Mouse (Mus musculus): ENCODE results near the gene Gm19684. TPM values are rescaled to one million over a fixed set of nuclear protein-coding genes. Genes with fewer than 3 reads are reported as not detected.
"Not testable (repeated sequence)": the region's sequence is repeated elsewhere in the genome, so short reads cannot be mapped to it uniquely, and the experiment has no call there.

Gm19684 gene
- total and polyA plus RNA-seq, 2 experiments from 2014 or later: not detected

GRCm38 (mm10) chr17:36093936-36094335 is 27.5 kb upstream of the Gm19684 start:
- no peak for DNase-seq (ENCODE audit: low spot score)
- 31% methylated on average over 3 of the region's 3 CpGs for WGBS
- no peak overlapping the region for H3K4me3 ChIP-seq (ENCODE audit: low read depth, low read length)
- TF ChIP-seq CTCF (IDR thresholded peaks at IDR 0.05): no peak
- no peak overlapping the region for H3K9ac ChIP-seq (replicated peaks; ENCODE audit: low read length, poor library complexity, severe bottlenecking)
- ATAC-seq (ENCODE audit: low FRiP score): no peak
- H3K27ac ChIP-seq (ENCODE audit: low read depth, low read length): no peak overlapping the region
- H3K36me3 ChIP-seq (ENCODE audit: insufficient read depth, low read length): no peaks in the 10 kb centered on the region
- no peaks in the 10 kb centered on the region for H3K4me1 ChIP-seq (ENCODE audit: insufficient read depth, low read length)
- no peak overlapping the region for H3K4me2 ChIP-seq (ENCODE audit: low read depth, low read length, poor library complexity, severe bottlenecking)
- no peaks in the 10 kb centered on the region for H3K27me3 ChIP-seq (ENCODE audit: insufficient read depth, low read length)
- H3K9me3 ChIP-seq (ENCODE audit: low read length): no peaks in the 10 kb centered on the region

- not testable (repeated sequence) for H3K27me3 ChIP-seq (ENCODE audit: insufficient read depth, low read length); H3K4me3 ChIP-seq (ENCODE audit: low read depth, low read length); DNase-seq (ENCODE audit: low spot score); H3K9ac ChIP-seq (replicated peaks; ENCODE audit: low read length, poor library complexity, severe bottlenecking); H3K4me1 ChIP-seq (ENCODE audit: insufficient read depth, low read length); H3K27ac ChIP-seq (ENCODE audit: low read depth, low read length); H3K36me3 ChIP-seq (ENCODE audit: insufficient read depth, low read length); ATAC-seq (ENCODE audit: low FRiP score); H3K9me3 ChIP-seq (ENCODE audit: low read length); H3K4me2 ChIP-seq (ENCODE audit: low read depth, low read length, poor library complexity, severe bottlenecking)
- 45% methylated on average over 2 of the region's 2 CpGs for WGBS
These were observed 21.9 kb upstream of the Gm19684 start for GRCm38 (mm10) chr17:36099603-36100002.

GRCm38 (mm10) chr17:36102091-36102490 is 19.4 kb upstream of the Gm19684 start:
- not testable (repeated sequence) for DNase-seq (ENCODE audit: low spot score)

GRCm38 (mm10) chr17:36110129-36110528 is 11.3 kb upstream of the Gm19684 start:
- ATAC-seq (ENCODE audit: low FRiP score); H3K36me3 ChIP-seq (ENCODE audit: insufficient read depth, low read length); H3K9me3 ChIP-seq (ENCODE audit: low read length); H3K9ac ChIP-seq (replicated peaks; ENCODE audit: low read length, poor library complexity, severe bottlenecking); H3K27me3 ChIP-seq (ENCODE audit: insufficient read depth, low read length); H3K27ac ChIP-seq (ENCODE audit: low read depth, low read length); H3K4me3 ChIP-seq (ENCODE audit: low read depth, low read length); DNase-seq (ENCODE audit: low spot score); H3K4me1 ChIP-seq (ENCODE audit: insufficient read depth, low read length): not testable (repeated sequence)
- WGBS: 53% methylated on average over 3 of the region's 3 CpGs
- H3K4me2 ChIP-seq (ENCODE audit: low read depth, low read length, poor library complexity, severe bottlenecking): peak overlapping the region; percentile 78; the same call in 1 of the 2 replicates

More at GRCm38 (mm10) chr17:36102091-36102490, 19.4 kb upstream of the Gm19684 start:
- H3K4me3 ChIP-seq (ENCODE audit: low read depth, low read length); ATAC-seq (ENCODE audit: low FRiP score); H3K27ac ChIP-seq (ENCODE audit: low read depth, low read length); H3K9me3 ChIP-seq (ENCODE audit: low read length); H3K27me3 ChIP-seq (ENCODE audit: insufficient read depth, low read length); H3K36me3 ChIP-seq (ENCODE audit: insufficient read depth, low read length); H3K4me1 ChIP-seq (ENCODE audit: insufficient read depth, low read length); H3K9ac ChIP-seq (replicated peaks; ENCODE audit: low read length, poor library complexity, severe bottlenecking); H3K4me2 ChIP-seq (ENCODE audit: low read depth, low read length, poor library complexity, severe bottlenecking): not testable (repeated sequence)
- WGBS: 71% methylated on average over 11 of the region's 12 CpGs

GRCm38 (mm10) chr17:36110641-36111509 is 10.6 kb upstream of the Gm19684 start:
- WGBS: 1% methylated on average over 57 of the region's 57 CpGs
- Histone ChIP-seq H3K4me3 (ENCODE audit: low read depth, low read length) (peak overlapping the region; percentile 40), H3K4me2 (ENCODE audit: low read depth, low read length, poor library complexity, severe bottlenecking) (peak overlapping the region; percentile 78)
- peak; percentile 82 for ATAC-seq (ENCODE audit: low FRiP score)
- H3K9ac ChIP-seq (replicated peaks; ENCODE audit: low read length, poor library complexity, severe bottlenecking); H3K9me3 ChIP-seq (ENCODE audit: low read length); DNase-seq (ENCODE audit: low spot score); H3K36me3 ChIP-seq (ENCODE audit: insufficient read depth, low read length); H3K27ac ChIP-seq (ENCODE audit: low read depth, low read length); H3K27me3 ChIP-seq (ENCODE audit: insufficient read depth, low read length); H3K4me1 ChIP-seq (ENCODE audit: insufficient read depth, low read length): not testable (repeated sequence)
- TF ChIP-seq CTCF (IDR thresholded peaks at IDR 0.05): peak; percentile 53

GRCm38 (mm10) chr17:36111510-36111868 is 10.0 kb upstream of the Gm19684 start:
- not testable (repeated sequence) for H3K27ac ChIP-seq (ENCODE audit: low read depth, low read length); H3K4me1 ChIP-seq (ENCODE audit: insufficient read depth, low read length); H3K36me3 ChIP-seq (ENCODE audit: insufficient read depth, low read length); H3K9me3 ChIP-seq (ENCODE audit: low read length); H3K27me3 ChIP-seq (ENCODE audit: insufficient read depth, low read length); H3K9ac ChIP-seq (replicated peaks; ENCODE audit: low read length, poor library complexity, severe bottlenecking)
- 2% methylated on average over 10 of the region's 10 CpGs for WGBS
- Histone ChIP-seq H3K4me3 (ENCODE audit: low read depth, low read length) (peak overlapping the region; percentile 40), H3K4me2 (ENCODE audit: low read depth, low read length, poor library complexity, severe bottlenecking) (peak overlapping the region; percentile 78)
- ATAC-seq (ENCODE audit: low FRiP score) (peak; percentile 48; the same call in 1 of the 2 replicates), DNase-seq (ENCODE audit: low spot score) (peak; percentile 56)
